Mouse (Mus musculus) thymus, adult 2 months (tissue): ENCODE measurements at regions not wholly inside any gene's neighbourhood (a gene's known extent, or its start where the extent isn't known, plus 50 kb on each side); places are given as distances from the start of the nearest gene placed in this dataset.

ENCODE experiments used
- CTCF ChIP-seq: fragments of 200-500 bp; IDR thresholded peaks from 2 replicates; pipeline ENCODE4 v1.5.1; 2012; ENCODE audit warnings: mild to moderate bottlenecking, control low read depth, low read length, moderate library complexity, borderline replicate concordance; ENCODE audit not compliant: control insufficient read depth, poor library complexity, insufficient read depth; ENCODE audit errors: extremely low read depth
- POLR2A ChIP-seq: fragments of 200-500 bp; IDR thresholded peaks from 2 replicates; pipeline ENCODE4 v1.6.1; 2012; ENCODE audit warnings: mild to moderate bottlenecking, low read length, control low read depth, moderate library complexity; ENCODE audit not compliant: control insufficient read depth, poor library complexity, insufficient read depth; ENCODE audit errors: extremely low read depth

- TF ChIP-seq POLR2A (no peak), CTCF (no peak)
Observed at GRCm38 (mm10) chr6:50720346-50720745, 66.1 kb upstream of the Npvf start.
